Mouse (Mus musculus): Measurements from ENCODE around the gene A26c2.

The A26c2 gene

DNA sequence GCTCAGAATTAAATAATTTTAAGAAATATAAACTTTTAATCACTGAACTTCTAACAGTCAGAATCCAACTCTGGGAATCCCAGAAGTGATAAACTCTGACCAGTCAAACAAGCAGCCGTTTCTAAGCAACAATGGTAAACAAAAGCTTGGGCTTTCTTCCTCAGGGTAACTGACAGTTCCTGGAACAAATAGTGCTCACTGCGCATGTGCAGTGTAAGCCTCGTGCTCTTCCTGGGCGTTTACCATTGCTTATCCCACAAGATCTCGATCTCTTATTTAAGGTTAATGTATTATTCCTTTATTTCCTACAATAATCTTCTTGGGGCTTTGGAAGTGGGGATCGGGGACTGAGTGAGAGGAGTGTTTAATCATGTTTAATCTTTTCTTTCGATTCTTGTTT is at the start of gene A26c2:
TSS of gene A26c2 (minus strand) at position 101 of the 400 bp plus-strand sequence.
- DNase-seq (ENCODE audit: low spot score): no peak

- DNase-seq (ENCODE audit: low spot score): no peak
Measured at GRCm38 (mm10) chr7:62851471-62851870, 28.0 kb upstream of the A26c2 start.

All from embryo, embryonic 10 days (tissue).